Mouse (Mus musculus) right cerebral cortex, adult 2 months (tissue): ENCODE measurements around the gene Lrrc17.
"Not testable (repeated sequence)": the region's sequence is repeated elsewhere in the genome, so short reads cannot be mapped to it uniquely, and the experiment has no call there.

ENCODE experiments used
- DNase-seq, 2 experiments: peaks; one replicate each; pipeline ENCODE4 v3.0.0; 2021 to 2022; ENCODE audit warnings: low spot score in 2 of 2

Lrrc17 gene

GRCm38 (mm10) chr5:21542226-21542625 is 1.1 kb upstream of the Lrrc17 start:
- no peak for DNase-seq

GRCm38 (mm10) chr5:21544821-21545220 is 1.5 kb downstream of the Lrrc17 start:
- DNase-seq = no peak

GRCm38 (mm10) chr5:21545227-21545626 is 1.9 kb downstream of the Lrrc17 start:
- no peak for DNase-seq

GRCm38 (mm10) chr5:21545786-21546185 is 2.4 kb downstream of the Lrrc17 start:
- no peak for DNase-seq

- DNase-seq = no peak
Measured at GRCm38 (mm10) chr5:21547005-21547404, 3.6 kb downstream of the Lrrc17 start.

- DNase-seq = no peak
Measured at GRCm38 (mm10) chr5:21553685-21554084, 10.3 kb downstream of the Lrrc17 start.

GRCm38 (mm10) chr5:21554732-21555131 is 11.4 kb downstream of the Lrrc17 start:
- no peak for DNase-seq

GRCm38 (mm10) chr5:21556502-21556901 is 13.1 kb downstream of the Lrrc17 start:
- no peak for DNase-seq

- no peak for DNase-seq
Measured at GRCm38 (mm10) chr5:21563936-21564335, 20.6 kb downstream of the Lrrc17 start.

GRCm38 (mm10) chr5:21565392-21566065 is 22.2 kb downstream of the Lrrc17 start:
- DNase-seq = peak; percentile 26 to 46

- DNase-seq = no peak
Measured at GRCm38 (mm10) chr5:21567784-21568183, 24.4 kb downstream of the Lrrc17 start.

GRCm38 (mm10) chr5:21572764-21573416 is 29.5 kb downstream of the Lrrc17 start:
- DNase-seq = no peak

GRCm38 (mm10) chr5:21574386-21575209 is 31.2 kb downstream of the Lrrc17 start:
- no peak for DNase-seq

- no peak for DNase-seq
Measured at GRCm38 (mm10) chr5:21575210-21575550, 31.8 kb downstream of the Lrrc17 start.

- DNase-seq = no peak
Measured at GRCm38 (mm10) chr5:21578136-21578535, 34.8 kb downstream of the Lrrc17 start.

- DNase-seq = peak; percentile 29 to 45
Measured at GRCm38 (mm10) chr5:21586763-21587162, 43.4 kb downstream of the Lrrc17 start.

GRCm38 (mm10) chr5:21587683-21588082 is 44.3 kb downstream of the Lrrc17 start:
- no peak for DNase-seq

GRCm38 (mm10) chr5:21588220-21588619 is 44.9 kb downstream of the Lrrc17 start:
- DNase-seq = no peak

- DNase-seq = no peak
Measured at GRCm38 (mm10) chr5:21592106-21592505, 48.7 kb downstream of the Lrrc17 start.

GRCm38 (mm10) chr5:21593201-21593709 is 49.9 kb downstream of the Lrrc17 start:
- no peak for DNase-seq

GRCm38 (mm10) chr5:21599536-21599935 is 56.2 kb downstream of the Lrrc17 start:
- not testable (repeated sequence) for DNase-seq

- no peak for DNase-seq
Measured at GRCm38 (mm10) chr5:21599961-21600360, 56.6 kb downstream of the Lrrc17 start.
